Mouse (Mus musculus) forebrain, embryonic 12.5 days (tissue): ENCODE results near the gene Pcnx4. TPM values are rescaled to one million over a fixed set of nuclear protein-coding genes. Genes with fewer than 3 reads are reported as not detected.
A peak's percentile ranks its signal among the peaks of the same experiment; 100 is the strongest.
"Not testable (repeated sequence)": the region's sequence is repeated elsewhere in the genome, so short reads cannot be mapped to it uniquely, and the experiment has no call there.

ENCODE experiments used
- ATAC-seq: fragments of 200-750 bp; cut with Nextera tagmentation; 2 replicates; pipeline ENCODE4 v1.8.0; 2017; ENCODE audit warnings: moderate TSS enrichment; ENCODE audit not compliant: low FRiP score
- H3K27ac ChIP-seq: fragments of 300-500 bp; sonication (generic); 2 replicates; pipeline ENCODE4 v1.5.1; 2016; ENCODE audit warnings: mild to moderate bottlenecking
- H3K27me3 ChIP-seq: fragments of 300-500 bp; sonication (generic); 2 replicates; pipeline ENCODE4 v1.6.1; 2016; ENCODE audit warnings: mild to moderate bottlenecking
- H3K36me3 ChIP-seq: fragments of 300-500 bp; sonication (generic); replicated peaks from 2 replicates; pipeline ENCODE4 v1.6.1; 2016; ENCODE audit warnings: mild to moderate bottlenecking
- H3K4me1 ChIP-seq: fragments of 300-500 bp; sonication (generic); 2 replicates; pipeline ENCODE4 v1.6.1; 2016
- H3K4me2 ChIP-seq: fragments of 300-500 bp; sonication (generic); 2 replicates; pipeline ENCODE4 v1.6.1; 2016; ENCODE audit warnings: mild to moderate bottlenecking, moderate library complexity
- H3K4me3 ChIP-seq: fragments of 300-500 bp; sonication (generic); replicated peaks from 2 replicates; pipeline ENCODE4 v1.5.1; 2016; ENCODE audit warnings: mild to moderate bottlenecking
- H3K9ac ChIP-seq: fragments of 300-500 bp; sonication (generic); 2 replicates; pipeline ENCODE4 v1.6.1; 2016; ENCODE audit warnings: mild to moderate bottlenecking
- H3K9me3 ChIP-seq: fragments of 300-500 bp; sonication (generic); 2 replicates; pipeline ENCODE4 v1.6.1; 2016
- WGBS: fragments of 180-500 bp; shearing (Covaris S2); methylation state at CpG from one replicate; pipeline ENCODE4 v1.1.7; 2016; 5-methylcytosine and 5-hydroxymethylcytosine counted together
- polyA plus RNA-seq: library from polyadenylated mRNA; unstranded; fragments of >200 nt; fragmentation: Nextera tagmentation; extraction: Ambion mirVana; gene quantifications from 2 replicates; pipeline ENCODE4 v1.2.1, GENCODE M21; 2016

Pcnx4 gene
- polyA plus RNA-seq, 1 experiment from 2014 or later: 15.5 TPM

GRCm38 (mm10) chr12:72532303-72532702 is 3.9 kb upstream of the Pcnx4 start:
- no peak for ATAC-seq
- Histone ChIP-seq H3K9me3 (no peaks in the 10 kb centered on the region), H3K27me3 (no peaks in the 10 kb centered on the region), H3K9ac (no peak overlapping the region), H3K4me1 (peaks cover 6% of the 10 kb centered on the region; the same call in 1 of the 2 replicates), H3K27ac (no peak overlapping the region), H3K36me3 (no peaks in the 10 kb centered on the region), H3K4me3 (no peak overlapping the region), H3K4me2 (no peak overlapping the region)
- WGBS: 91% methylated on average over 7 of the region's 7 CpGs

- whole genome bisulfite sequencing: 92% methylated on average over 6 of the region's 6 CpGs
- ATAC-seq: no peak
These were observed 2.2 kb upstream of the Pcnx4 start for GRCm38 (mm10) chr12:72533986-72534385.

DNA sequence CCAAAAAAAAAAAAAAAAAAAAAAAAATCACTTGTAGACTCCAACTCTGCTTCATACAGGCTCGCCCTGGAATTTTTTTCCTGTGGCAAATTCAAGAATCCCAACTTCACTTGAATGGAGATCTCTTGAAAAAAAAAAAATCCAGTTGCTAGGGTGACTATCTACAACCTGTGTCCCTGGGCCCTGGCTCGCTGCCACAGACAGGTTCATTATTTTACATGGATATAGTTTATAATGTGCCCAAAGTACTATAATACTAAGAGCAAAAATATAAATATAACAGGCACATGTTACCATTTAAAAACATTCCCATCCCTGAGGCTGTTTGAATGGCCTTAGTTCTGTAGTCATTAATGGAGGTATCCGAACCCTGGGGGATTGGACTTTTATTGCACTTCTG is 584 bp upstream of the Pcnx4 start:
- no peaks in the 10 kb centered on the region for H3K36me3 ChIP-seq
- ATAC-seq: no peak
- peak overlapping the region; percentile 72; the same call in 1 of the 2 replicates for H3K9ac ChIP-seq
- peak overlapping the region; percentile 58 for H3K4me2 ChIP-seq
- H3K27me3 ChIP-seq: no peaks in the 10 kb centered on the region
- H3K4me3 ChIP-seq: peak overlapping the region; percentile 70
- H3K27ac ChIP-seq: peak overlapping the region; percentile 71; the same call in 1 of the 2 replicates
- WGBS: 43% methylated on average over 3 of the region's 3 CpGs
- H3K4me1 ChIP-seq: peaks cover 7% of the 10 kb centered on the region; the same call in 1 of the 2 replicates
- no peaks in the 10 kb centered on the region for H3K9me3 ChIP-seq

More at GRCm38 (mm10) chr12:72533986-72534385, 2.2 kb upstream of the Pcnx4 start:
- Histone ChIP-seq H3K27me3 (no peaks in the 10 kb centered on the region), H3K4me1 (peaks cover 7% of the 10 kb centered on the region; the same call in 1 of the 2 replicates), H3K27ac (no peak overlapping the region), H3K9ac (no peak overlapping the region), H3K4me2 (no peak overlapping the region), H3K36me3 (no peaks in the 10 kb centered on the region), H3K4me3 (no peak overlapping the region), H3K9me3 (no peaks in the 10 kb centered on the region)

- Histone ChIP-seq H3K4me1 (peaks cover 7% of the 10 kb centered on the region; the same call in 1 of the 2 replicates), H3K27ac (no peak overlapping the region), H3K27me3 (no peaks in the 10 kb centered on the region), H3K9me3 (no peaks in the 10 kb centered on the region), H3K4me2 (no peak overlapping the region), H3K36me3 (peaks cover 11% of the 10 kb centered on the region), H3K4me3 (no peak overlapping the region), H3K9ac (no peak overlapping the region)
- no peak for ATAC-seq
- 94% methylated on average over 10 of the region's 10 CpGs for WGBS
These were observed 2.4 kb downstream of the Pcnx4 start for GRCm38 (mm10) chr12:72538571-72538970.

DNA sequence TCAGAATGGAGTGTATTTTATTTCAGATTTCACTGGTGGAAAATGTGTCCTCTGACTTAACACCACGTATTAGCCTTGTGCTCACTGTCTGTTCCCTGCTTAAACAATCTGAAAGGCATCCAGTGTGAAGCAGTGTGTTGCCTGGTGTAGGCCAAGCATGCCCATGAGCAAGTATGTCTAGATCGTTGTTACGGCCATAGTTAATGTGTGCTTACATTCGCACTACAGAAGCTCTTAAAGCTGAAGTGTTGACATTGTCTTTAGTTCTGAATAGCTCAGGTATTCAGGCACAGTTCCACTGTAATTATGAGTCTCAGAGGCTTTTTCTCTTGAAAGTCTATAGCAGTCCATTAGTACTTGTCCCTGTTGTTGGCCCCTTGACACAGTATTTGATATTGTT is 18.2 kb downstream of the Pcnx4 start:
- H3K27ac ChIP-seq: no peak overlapping the region
- no peaks in the 10 kb centered on the region; the same call in 1 of the 2 replicates for H3K4me1 ChIP-seq
- H3K36me3 ChIP-seq: peaks cover 8% of the 10 kb centered on the region; the same call in 1 of the 2 replicates
- no peak overlapping the region for H3K4me2 ChIP-seq
- no peaks in the 10 kb centered on the region for H3K27me3 ChIP-seq
- H3K9ac ChIP-seq: no peak overlapping the region
- no peaks in the 10 kb centered on the region for H3K9me3 ChIP-seq
- ATAC-seq: no peak
- H3K4me3 ChIP-seq: no peak overlapping the region
- WGBS: 59% methylated on average over 4 of the region's 4 CpGs

DNA sequence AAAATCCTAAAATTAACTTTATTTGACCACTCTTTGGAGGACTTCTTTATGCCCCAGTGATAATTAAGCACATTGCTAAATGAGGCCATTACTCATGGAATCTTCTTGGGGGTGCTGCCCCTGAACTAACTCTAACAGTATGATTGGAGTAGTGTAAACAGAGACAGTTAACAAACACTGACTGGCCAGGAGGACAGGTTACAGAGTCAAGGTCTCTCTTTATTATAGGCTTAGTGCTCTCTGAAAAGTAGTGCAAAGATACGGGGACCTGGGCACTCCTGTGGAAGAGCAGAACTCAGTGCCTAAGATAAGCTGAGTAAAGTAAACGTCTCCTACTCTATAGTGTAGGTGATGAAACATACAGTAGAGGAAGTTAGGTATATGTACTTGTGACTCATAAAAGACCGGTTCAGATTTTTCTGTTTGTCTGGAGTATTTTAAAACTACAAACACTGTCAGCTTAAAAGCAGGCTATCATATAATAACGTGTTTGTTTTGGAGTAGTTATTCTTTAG is 28.2 kb downstream of the Pcnx4 start:
- no peak overlapping the region for H3K4me2 ChIP-seq
- 90% methylated on average over 4 of the region's 4 CpGs for WGBS
- H3K4me3 ChIP-seq: no peak overlapping the region
- ATAC-seq: no peak
- no peak overlapping the region for H3K27ac ChIP-seq
- H3K9ac ChIP-seq: no peak overlapping the region
- no peaks in the 10 kb centered on the region for H3K9me3 ChIP-seq
- H3K4me1 ChIP-seq: no peaks in the 10 kb centered on the region
- H3K36me3 ChIP-seq: 0 out of 2 replicates have a peak, but pooled peaks cover 3% of the 10 kb centered on the region
- H3K27me3 ChIP-seq: no peaks in the 10 kb centered on the region

GRCm38 (mm10) chr12:72582021-72582420 is 45.8 kb downstream of the Pcnx4 start:
- no peak for ATAC-seq
- H3K4me3 ChIP-seq: no peak overlapping the region
- H3K4me2 ChIP-seq: no peak overlapping the region
- H3K27ac ChIP-seq: no peak overlapping the region
- no peaks in the 10 kb centered on the region for H3K27me3 ChIP-seq
- H3K9me3 ChIP-seq: no peaks in the 10 kb centered on the region
- H3K9ac ChIP-seq: no peak overlapping the region
- H3K4me1 ChIP-seq: no peaks in the 10 kb centered on the region
- WGBS: 85% methylated on average over 3 of the region's 3 CpGs
- H3K36me3 ChIP-seq: 0 out of 2 replicates have a peak, but pooled peaks cover 4% of the 10 kb centered on the region

GRCm38 (mm10) chr12:72583099-72583498 is 46.9 kb downstream of the Pcnx4 start:
- Histone ChIP-seq H3K27ac (no peak overlapping the region), H3K9ac (no peak overlapping the region), H3K36me3 (0 out of 2 replicates have a peak, but pooled peaks cover 4% of the 10 kb centered on the region), H3K4me1 (no peaks in the 10 kb centered on the region), H3K4me2 (no peak overlapping the region), H3K9me3 (no peaks in the 10 kb centered on the region), H3K4me3 (no peak overlapping the region), H3K27me3 (no peaks in the 10 kb centered on the region)
- no peak for ATAC-seq
- WGBS: 94% methylated on average over 2 of the region's 2 CpGs

GRCm38 (mm10) chr12:72585339-72585738 is 49.2 kb downstream of the Pcnx4 start:
- Histone ChIP-seq H3K9me3 (no peaks in the 10 kb centered on the region), H3K27me3 (no peaks in the 10 kb centered on the region), H3K36me3 (no peaks in the 10 kb centered on the region), H3K27ac (no peak overlapping the region), H3K4me1 (no peaks in the 10 kb centered on the region), H3K4me2 (no peak overlapping the region), H3K9ac (no peak overlapping the region), H3K4me3 (no peak overlapping the region)
- ATAC-seq: no peak
- WGBS: 97% methylated on average over 1 of the region's 1 CpGs

GRCm38 (mm10) chr12:72592991-72593390 is 56.8 kb downstream of the Pcnx4 start:
- Histone ChIP-seq H3K27me3 (no peaks in the 10 kb centered on the region), H3K4me3 (no peak overlapping the region), H3K27ac (no peak overlapping the region), H3K4me1 (no peaks in the 10 kb centered on the region), H3K4me2 (no peak overlapping the region), H3K9me3 (no peaks in the 10 kb centered on the region), H3K36me3 (no peaks in the 10 kb centered on the region), H3K9ac (no peak overlapping the region)
- ATAC-seq: no peak

DNA sequence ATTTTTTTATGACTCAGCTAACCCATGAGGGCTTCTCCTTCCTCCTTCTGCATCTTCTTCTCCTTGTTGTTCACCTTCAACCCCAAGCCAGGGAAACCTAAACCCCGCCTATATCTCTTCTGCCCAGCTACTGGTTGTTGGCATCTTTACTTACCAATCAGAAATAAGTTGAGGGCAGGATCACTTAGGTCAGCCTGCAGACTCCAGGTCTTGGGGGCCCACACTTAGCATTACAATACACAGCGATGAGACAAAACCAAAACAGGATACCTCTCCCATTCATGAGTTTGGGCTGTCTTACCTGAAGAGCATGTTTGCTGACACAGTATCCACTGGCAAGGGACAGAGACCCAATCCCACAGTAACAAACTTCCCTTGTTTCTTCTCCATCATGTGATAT is 57.8 kb downstream of the Pcnx4 start:
- no peak for ATAC-seq

GRCm38 (mm10) chr12:72598731-72599130 is 62.5 kb downstream of the Pcnx4 start:
- not testable (repeated sequence) for H3K27me3 ChIP-seq, H3K9ac ChIP-seq, H3K9me3 ChIP-seq, H3K4me3 ChIP-seq, H3K27ac ChIP-seq, ATAC-seq, H3K4me2 ChIP-seq, H3K4me1 ChIP-seq, H3K36me3 ChIP-seq
- 81% methylated on average over 2 of the region's 2 CpGs for WGBS

More for the DNA sequence above, 57.8 kb downstream of the Pcnx4 start:
- Histone ChIP-seq H3K27ac (no peak overlapping the region), H3K9me3 (no peaks in the 10 kb centered on the region), H3K4me1 (no peaks in the 10 kb centered on the region), H3K4me2 (no peak overlapping the region), H3K36me3 (no peaks in the 10 kb centered on the region), H3K4me3 (no peak overlapping the region), H3K9ac (no peak overlapping the region), H3K27me3 (no peaks in the 10 kb centered on the region)
- WGBS: 74% methylated on average over 2 of the region's 2 CpGs

GRCm38 (mm10) chr12:72612053-72612452 is 75.9 kb downstream of the Pcnx4 start:
- H3K4me2 ChIP-seq: no peak overlapping the region
- H3K27ac ChIP-seq: no peak overlapping the region
- no peak overlapping the region for H3K4me3 ChIP-seq
- H3K9me3 ChIP-seq: no peaks in the 10 kb centered on the region
- no peaks in the 10 kb centered on the region for H3K36me3 ChIP-seq
- no peak for ATAC-seq
- WGBS: 93% methylated on average over 3 of the region's 3 CpGs
- H3K9ac ChIP-seq: no peak overlapping the region
- no peaks in the 10 kb centered on the region for H3K27me3 ChIP-seq
- H3K4me1 ChIP-seq: no peaks in the 10 kb centered on the region
